Mouse (Mus musculus): Measurements from ENCODE around the gene Fam47e. TPM values are rescaled to one million over a fixed set of nuclear protein-coding genes. Genes with fewer than 3 reads are reported as not detected.
"Not testable (repeated sequence)": the region's sequence is repeated elsewhere in the genome, so short reads cannot be mapped to it uniquely, and the experiment has no call there.

The Fam47e gene
- total and polyA plus RNA-seq, 2 experiments: 9.5 to 36.6 TPM

DNA sequence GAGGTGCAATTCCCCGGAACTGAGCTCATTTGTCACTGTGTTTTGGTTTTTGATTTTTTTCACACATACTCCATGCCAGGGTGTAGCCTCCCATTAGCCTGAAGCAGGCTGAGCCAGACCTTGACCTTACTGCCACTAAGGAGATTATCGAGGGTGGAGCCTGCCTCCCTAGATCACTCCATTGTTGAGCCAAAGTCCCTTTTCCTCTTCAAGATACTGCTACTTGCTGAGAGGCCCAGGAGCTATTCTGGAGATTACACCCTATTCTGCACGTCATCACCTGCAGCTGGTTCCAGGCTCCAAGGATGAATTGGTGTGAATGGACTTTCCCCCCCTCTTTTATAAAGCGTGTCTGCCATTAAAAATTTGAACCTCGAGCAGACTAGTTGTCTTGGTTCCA is 42.8 kb upstream of the Fam47e start:
- H3K27ac ChIP-seq (replicated peaks; ENCODE audit: insufficient read depth, low read depth, low read length): no peak overlapping the region
- no peaks in the 10 kb centered on the region for H3K36me3 ChIP-seq (ENCODE audit: control insufficient read depth, insufficient read depth, low read length)
- H3K4me1 ChIP-seq (ENCODE audit: control insufficient read depth, insufficient read depth, low read length): no peaks in the 10 kb centered on the region
- no peaks in the 10 kb centered on the region for H3K79me2 ChIP-seq (ENCODE audit: control insufficient read depth, insufficient read depth, low read length)
- no peak overlapping the region for H3K4me3 ChIP-seq (ENCODE audit: insufficient read depth, low read depth, low read length)
- WGBS: 87% methylated on average over 5 of the region's 5 CpGs
- H3K9ac ChIP-seq (ENCODE audit: low read depth, low read length): no peak overlapping the region
- H3K27me3 ChIP-seq (ENCODE audit: control insufficient read depth, insufficient read depth, low read length): no peaks in the 10 kb centered on the region
- no peak for DNase-seq (ENCODE audit: extremely low read depth, low read depth, low spot score)
- TF ChIP-seq POLR2A (IDR thresholded peaks at IDR 0.05; ENCODE audit: extremely low read depth, insufficient read depth, low read length) (no peak), CTCF (IDR thresholded peaks at IDR 0.05; ENCODE audit: low read depth, low read length) (no peak)

GRCm38 (mm10) chr5:92521131-92521530 is 33.7 kb upstream of the Fam47e start:
- not testable (repeated sequence) for H3K36me3 ChIP-seq (ENCODE audit: control insufficient read depth, insufficient read depth, low read length); H3K27ac ChIP-seq (replicated peaks; ENCODE audit: insufficient read depth, low read depth, low read length); H3K4me3 ChIP-seq (ENCODE audit: insufficient read depth, low read depth, low read length); H3K9ac ChIP-seq (ENCODE audit: low read depth, low read length); H3K27me3 ChIP-seq (ENCODE audit: control insufficient read depth, insufficient read depth, low read length); H3K79me2 ChIP-seq (ENCODE audit: control insufficient read depth, insufficient read depth, low read length)
- peaks cover 11% of the 10 kb centered on the region for H3K4me1 ChIP-seq (ENCODE audit: control insufficient read depth, insufficient read depth, low read length)
- DNase-seq (ENCODE audit: extremely low read depth, low read depth, low spot score): peak; percentile 62
- 21% methylated on average over 2 of the region's 2 CpGs for WGBS

- H3K27me3 ChIP-seq (ENCODE audit: control insufficient read depth, insufficient read depth, low read length): no peaks in the 10 kb centered on the region
- peak overlapping the region; percentile 51 for H3K4me3 ChIP-seq (ENCODE audit: insufficient read depth, low read depth, low read length)
- peak; percentile 98 for DNase-seq (ENCODE audit: extremely low read depth, low read depth, low spot score)
- 7% methylated on average over 6 of the region's 6 CpGs for WGBS
- no peaks in the 10 kb centered on the region for H3K36me3 ChIP-seq (ENCODE audit: control insufficient read depth, insufficient read depth, low read length)
- peak overlapping the region; percentile 71 for H3K9ac ChIP-seq (ENCODE audit: low read depth, low read length)
- no peaks in the 10 kb centered on the region; the same call in 1 of the 2 replicates for H3K79me2 ChIP-seq (ENCODE audit: control insufficient read depth, insufficient read depth, low read length)
- TF ChIP-seq POLR2A (IDR thresholded peaks at IDR 0.05; ENCODE audit: extremely low read depth, insufficient read depth, low read length): no peak
- TF ChIP-seq CTCF (IDR thresholded peaks at IDR 0.05; ENCODE audit: low read depth, low read length): no peak
- H3K4me1 ChIP-seq (ENCODE audit: control insufficient read depth, insufficient read depth, low read length): peaks cover 11% of the 10 kb centered on the region
- H3K27ac ChIP-seq (replicated peaks; ENCODE audit: insufficient read depth, low read depth, low read length): peak overlapping the region; percentile 99
These were observed 30.0 kb upstream of the Fam47e start for GRCm38 (mm10) chr5:92524821-92525258.

GRCm38 (mm10) chr5:92539698-92540097 is 15.2 kb upstream of the Fam47e start:
- H3K4me1 ChIP-seq (ENCODE audit: control insufficient read depth, insufficient read depth, low read length): peaks cover 2% of the 10 kb centered on the region
- H3K4me3 ChIP-seq (ENCODE audit: insufficient read depth, low read depth, low read length): no peak overlapping the region
- no peak for DNase-seq (ENCODE audit: extremely low read depth, low read depth, low spot score)
- no peak for TF ChIP-seq CTCF (IDR thresholded peaks at IDR 0.05; ENCODE audit: low read depth, low read length)
- no peak for TF ChIP-seq POLR2A (IDR thresholded peaks at IDR 0.05; ENCODE audit: extremely low read depth, insufficient read depth, low read length)
- no peaks in the 10 kb centered on the region for H3K27me3 ChIP-seq (ENCODE audit: control insufficient read depth, insufficient read depth, low read length)
- no peaks in the 10 kb centered on the region; the same call in 1 of the 2 replicates for H3K79me2 ChIP-seq (ENCODE audit: control insufficient read depth, insufficient read depth, low read length)
- H3K27ac ChIP-seq (replicated peaks; ENCODE audit: insufficient read depth, low read depth, low read length): no peak overlapping the region
- H3K9ac ChIP-seq (ENCODE audit: low read depth, low read length): no peak overlapping the region
- H3K36me3 ChIP-seq (ENCODE audit: control insufficient read depth, insufficient read depth, low read length): no peaks in the 10 kb centered on the region
- WGBS: 87% methylated on average over 4 of the region's 4 CpGs

DNA sequence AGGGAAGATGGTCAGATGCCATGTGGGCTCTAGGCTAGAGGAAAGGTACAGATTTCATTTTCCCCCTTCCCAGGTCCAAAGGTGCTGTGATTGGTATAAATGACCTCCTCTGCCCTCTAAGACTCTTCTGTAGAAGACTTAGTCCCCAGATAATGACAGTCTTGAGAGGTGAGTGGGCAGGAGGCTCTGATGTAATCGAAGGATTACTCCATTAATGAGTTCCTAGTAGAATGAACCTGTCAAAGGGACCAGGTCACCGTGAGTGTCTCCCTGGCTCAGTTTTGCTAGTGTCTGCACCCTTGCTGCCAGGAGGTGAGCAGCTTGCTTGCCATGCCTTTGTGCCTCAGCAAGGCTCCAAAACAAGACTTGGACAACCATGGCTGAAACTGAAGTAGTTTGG is 2.3 kb upstream of the Fam47e start:
- H3K27ac ChIP-seq (replicated peaks; ENCODE audit: insufficient read depth, low read depth, low read length): peak overlapping the region; percentile 39
- H3K4me1 ChIP-seq (ENCODE audit: control insufficient read depth, insufficient read depth, low read length): no peaks in the 10 kb centered on the region; the same call in 1 of the 2 replicates
- no peak overlapping the region for H3K9ac ChIP-seq (ENCODE audit: low read depth, low read length)
- no peaks in the 10 kb centered on the region; the same call in 1 of the 2 replicates for H3K79me2 ChIP-seq (ENCODE audit: control insufficient read depth, insufficient read depth, low read length)
- peak; percentile 55 for DNase-seq (ENCODE audit: extremely low read depth, low read depth, low spot score)
- no peak for TF ChIP-seq CTCF (IDR thresholded peaks at IDR 0.05; ENCODE audit: low read depth, low read length)
- TF ChIP-seq POLR2A (IDR thresholded peaks at IDR 0.05; ENCODE audit: extremely low read depth, insufficient read depth, low read length): no peak
- no peak overlapping the region for H3K4me3 ChIP-seq (ENCODE audit: insufficient read depth, low read depth, low read length)
- H3K36me3 ChIP-seq (ENCODE audit: control insufficient read depth, insufficient read depth, low read length): no peaks in the 10 kb centered on the region
- WGBS: 40% methylated on average over 2 of the region's 2 CpGs
- H3K27me3 ChIP-seq (ENCODE audit: control insufficient read depth, insufficient read depth, low read length): no peaks in the 10 kb centered on the region

DNA sequence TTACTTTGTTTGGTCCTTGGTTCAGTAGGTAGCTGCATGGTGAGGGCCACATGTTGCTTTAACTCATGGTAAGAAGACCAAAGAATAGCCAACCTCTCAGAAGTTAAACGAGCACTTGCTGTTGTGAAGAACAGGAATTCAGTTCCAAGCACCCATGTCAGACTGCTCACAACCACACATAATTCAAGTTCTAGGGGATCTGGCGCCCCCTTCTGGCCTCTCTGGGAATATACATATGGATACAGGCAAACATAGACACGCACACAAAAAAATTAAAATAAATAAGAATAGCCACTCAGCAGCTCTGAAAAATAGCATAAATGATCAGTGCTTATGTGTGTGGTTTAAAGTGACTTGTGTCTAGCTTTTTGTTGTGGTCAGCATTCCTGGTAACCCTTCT is 930 bp upstream of the Fam47e start:
- Histone ChIP-seq H3K27me3 (ENCODE audit: control insufficient read depth, insufficient read depth, low read length) (no peaks in the 10 kb centered on the region), H3K36me3 (ENCODE audit: control insufficient read depth, insufficient read depth, low read length) (no peaks in the 10 kb centered on the region), H3K4me1 (ENCODE audit: control insufficient read depth, insufficient read depth, low read length) (no peaks in the 10 kb centered on the region; the same call in 1 of the 2 replicates), H3K27ac (replicated peaks; ENCODE audit: insufficient read depth, low read depth, low read length) (no peak overlapping the region), H3K79me2 (ENCODE audit: control insufficient read depth, insufficient read depth, low read length) (no peaks in the 10 kb centered on the region; the same call in 1 of the 2 replicates), H3K9ac (ENCODE audit: low read depth, low read length) (no peak overlapping the region), H3K4me3 (ENCODE audit: insufficient read depth, low read depth, low read length) (no peak overlapping the region)
- no peak for DNase-seq (ENCODE audit: extremely low read depth, low read depth, low spot score)
- WGBS: 75% methylated on average over 3 of the region's 3 CpGs
- TF ChIP-seq POLR2A (IDR thresholded peaks at IDR 0.05; ENCODE audit: extremely low read depth, insufficient read depth, low read length): no peak
- peak; percentile 17; the same call in 1 of the 2 replicates for TF ChIP-seq CTCF (IDR thresholded peaks at IDR 0.05; ENCODE audit: low read depth, low read length)
